Mouse (Mus musculus) lung, embryonic 15.5 days (tissue): ENCODE measurements around the gene Acp5. TPM values are rescaled to one million over a fixed set of nuclear protein-coding genes. Genes with fewer than 3 reads are reported as not detected.

ENCODE experiments used
- ATAC-seq: fragments of 200-750 bp; cut with Nextera tagmentation; 2 replicates; pipeline ENCODE4 v1.8.0; 2017; ENCODE audit warnings: moderate number of reproducible peaks, borderline replicate concordance; ENCODE audit not compliant: low FRiP score, low TSS enrichment; ENCODE audit errors: extremely low read depth
- H3K27ac ChIP-seq: fragments of 300-500 bp; sonication (generic); 2 replicates; pipeline ENCODE4 v1.5.1; 2015; ENCODE audit warnings: moderate library complexity, mild to moderate bottlenecking, inconsistent platforms
- H3K27me3 ChIP-seq: fragments of 300-500 bp; sonication (generic); 2 replicates; pipeline ENCODE4 v1.6.1; 2015; ENCODE audit warnings: inconsistent platforms
- H3K36me3 ChIP-seq: fragments of 300-500 bp; sonication (generic); 2 replicates; pipeline ENCODE4 v1.6.1; 2015; ENCODE audit warnings: inconsistent platforms
- H3K4me1 ChIP-seq: fragments of 300-500 bp; sonication (generic); 2 replicates; pipeline ENCODE4 v1.6.1; 2015; ENCODE audit warnings: inconsistent platforms
- H3K4me2 ChIP-seq: fragments of 300-500 bp; sonication (generic); 2 replicates; pipeline ENCODE4 v1.6.1; 2015; ENCODE audit warnings: inconsistent platforms, mild to moderate bottlenecking, moderate library complexity
- H3K4me3 ChIP-seq: fragments of 300-500 bp; sonication (generic); 2 replicates; pipeline ENCODE4 v1.5.1; 2015; ENCODE audit warnings: mild to moderate bottlenecking, inconsistent platforms
- H3K9ac ChIP-seq: fragments of 300-500 bp; sonication (generic); 2 replicates; pipeline ENCODE4 v1.6.1; 2015; ENCODE audit warnings: inconsistent platforms
- H3K9me3 ChIP-seq: fragments of 300-500 bp; sonication (generic); 2 replicates; pipeline ENCODE4 v1.6.1; 2016; ENCODE audit warnings: inconsistent platforms
- WGBS: fragments of 180-500 bp; shearing (Covaris S2); methylation state at CpG from one replicate; pipeline ENCODE4 v1.1.7; 2015; 5-methylcytosine and 5-hydroxymethylcytosine counted together
- polyA plus RNA-seq: library from polyadenylated mRNA; unstranded; fragments of >200 nt; fragmentation: Nextera tagmentation; extraction: Ambion mirVana; gene quantifications from 2 replicates; pipeline ENCODE4 v1.2.1, GENCODE M21; 2015

Acp5 gene
- 6.2 and 6.4 TPM in 2 replicates for polyA plus RNA-seq

- Histone ChIP-seq H3K27ac (no peak within 1 kb of the TSS), H3K9me3 (no peaks in the 10 kb centered on the region), H3K36me3 (no peaks in the 10 kb centered on the region), H3K4me1 (peaks cover 15% of the 10 kb centered on the region), H3K4me3 (no peak within 1 kb of the TSS), H3K9ac (no peak within 1 kb of the TSS), H3K4me2 (no peak within 1 kb of the TSS), H3K27me3 (no peaks in the 10 kb centered on the region)
- ATAC-seq: no peak
- WGBS: 72% methylated on average over 7 of the region's 7 CpGs
Measured at GRCm38 (mm10) chr9:22135644-22136390, at the start of gene Acp5. Gene Acp5 (minus strand): TSS chr9:22135711.

DNA sequence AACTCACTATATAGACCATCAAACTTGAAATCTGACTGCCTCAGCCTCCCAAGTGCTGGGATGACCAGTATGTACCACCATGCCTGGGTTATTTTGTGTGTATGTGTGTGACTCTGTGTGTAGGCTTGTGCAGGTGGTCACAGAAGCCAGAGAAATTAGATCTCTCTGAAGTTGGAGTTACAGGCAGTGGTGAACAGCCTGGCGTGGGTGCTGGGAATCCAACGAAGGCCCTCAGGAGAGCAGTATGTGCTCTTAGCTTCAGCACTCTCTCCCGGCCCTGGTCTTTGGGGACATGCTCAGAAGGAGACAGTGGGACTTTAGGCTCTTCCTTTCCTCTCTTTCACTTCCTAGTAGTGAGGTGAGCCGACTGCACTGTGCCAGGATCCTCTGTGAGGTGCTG lies 36.8 kb upstream of the Acp5 start:
- Histone ChIP-seq H3K36me3 (no peaks in the 10 kb centered on the region), H3K9ac (no peak overlapping the region), H3K27me3 (no peaks in the 10 kb centered on the region), H3K4me1 (no peaks in the 10 kb centered on the region), H3K9me3 (no peaks in the 10 kb centered on the region; the same call in 1 of the 2 replicates), H3K4me2 (no peak overlapping the region), H3K4me3 (no peak overlapping the region), H3K27ac (no peak overlapping the region)
- WGBS: 79% methylated on average over 4 of the region's 4 CpGs
- no peak for ATAC-seq

GRCm38 (mm10) chr9:22169327-22169726 lies 33.8 kb upstream of the Acp5 start:
- 90% methylated on average over 11 of the region's 11 CpGs for WGBS
- ATAC-seq: no peak
- Histone ChIP-seq H3K9ac (no peak overlapping the region), H3K36me3 (no peaks in the 10 kb centered on the region), H3K4me3 (no peak overlapping the region), H3K27ac (no peak overlapping the region), H3K9me3 (peaks cover 2% of the 10 kb centered on the region; the same call in 1 of the 2 replicates), H3K27me3 (no peaks in the 10 kb centered on the region), H3K4me1 (no peaks in the 10 kb centered on the region), H3K4me2 (no peak overlapping the region)

- no peaks in the 10 kb centered on the region for H3K36me3 ChIP-seq
- H3K27ac ChIP-seq: no peak overlapping the region
- WGBS: 92% methylated on average over 4 of the region's 4 CpGs
- H3K4me2 ChIP-seq: no peak overlapping the region
- H3K4me1 ChIP-seq: no peaks in the 10 kb centered on the region
- no peak overlapping the region for H3K9ac ChIP-seq
- no peak overlapping the region for H3K4me3 ChIP-seq
- H3K9me3 ChIP-seq: peaks cover 2% of the 10 kb centered on the region; the same call in 1 of the 2 replicates
- no peaks in the 10 kb centered on the region for H3K27me3 ChIP-seq
- ATAC-seq: no peak
Measured at GRCm38 (mm10) chr9:22167751-22168150, 32.2 kb upstream of the Acp5 start.

GRCm38 (mm10) chr9:22166686-22167085 lies 31.2 kb upstream of the Acp5 start:
- Histone ChIP-seq H3K27ac (no peak overlapping the region), H3K9me3 (peaks cover 2% of the 10 kb centered on the region; the same call in 1 of the 2 replicates), H3K4me2 (no peak overlapping the region), H3K4me1 (no peaks in the 10 kb centered on the region), H3K36me3 (no peaks in the 10 kb centered on the region), H3K4me3 (no peak overlapping the region), H3K9ac (no peak overlapping the region), H3K27me3 (no peaks in the 10 kb centered on the region)
- WGBS: 85% methylated on average over 10 of the region's 10 CpGs
- no peak for ATAC-seq

DNA sequence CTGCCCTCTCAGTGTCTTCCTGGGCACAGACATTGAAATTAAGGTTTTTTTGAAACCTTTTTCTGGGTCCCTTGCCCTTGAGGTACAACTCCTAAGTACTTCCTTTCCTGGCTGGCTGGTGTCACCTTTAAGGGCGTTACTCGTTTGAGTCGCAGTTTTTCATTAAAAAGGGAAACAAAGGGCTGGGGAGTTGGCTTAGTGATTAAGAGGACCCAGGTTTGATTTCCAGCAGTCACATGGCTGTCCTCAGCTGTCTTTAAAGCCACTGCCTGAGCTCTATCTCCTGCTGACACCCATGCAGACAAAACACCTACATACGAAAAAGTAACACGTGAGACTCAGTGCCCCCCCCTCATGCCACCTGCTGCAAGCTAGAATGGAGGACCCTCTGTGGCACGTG lies 30.5 kb upstream of the Acp5 start:
- Histone ChIP-seq H3K4me2 (no peak overlapping the region), H3K27ac (no peak overlapping the region), H3K27me3 (no peaks in the 10 kb centered on the region), H3K9me3 (peaks cover 2% of the 10 kb centered on the region; the same call in 1 of the 2 replicates), H3K4me3 (no peak overlapping the region), H3K4me1 (no peaks in the 10 kb centered on the region), H3K9ac (no peak overlapping the region), H3K36me3 (no peaks in the 10 kb centered on the region)
- ATAC-seq: no peak
- 43% methylated on average over 6 of the region's 6 CpGs for WGBS

- H3K4me2 ChIP-seq: peak overlapping the region; percentile 98
- H3K9ac ChIP-seq: peak overlapping the region; percentile 69
- H3K36me3 ChIP-seq: no peaks in the 10 kb centered on the region
- no peaks in the 10 kb centered on the region for H3K4me1 ChIP-seq
- H3K4me3 ChIP-seq: peak overlapping the region; percentile 63
- peak; percentile 69; the same call in 1 of the 2 replicates for ATAC-seq
- H3K9me3 ChIP-seq: peaks cover 2% of the 10 kb centered on the region; the same call in 1 of the 2 replicates
- 3% methylated on average over 53 of the region's 54 CpGs for whole genome bisulfite sequencing
- H3K27me3 ChIP-seq: no peaks in the 10 kb centered on the region
- H3K27ac ChIP-seq: no peak overlapping the region
Measured at GRCm38 (mm10) chr9:22164711-22165668, 29.5 kb upstream of the Acp5 start.

DNA sequence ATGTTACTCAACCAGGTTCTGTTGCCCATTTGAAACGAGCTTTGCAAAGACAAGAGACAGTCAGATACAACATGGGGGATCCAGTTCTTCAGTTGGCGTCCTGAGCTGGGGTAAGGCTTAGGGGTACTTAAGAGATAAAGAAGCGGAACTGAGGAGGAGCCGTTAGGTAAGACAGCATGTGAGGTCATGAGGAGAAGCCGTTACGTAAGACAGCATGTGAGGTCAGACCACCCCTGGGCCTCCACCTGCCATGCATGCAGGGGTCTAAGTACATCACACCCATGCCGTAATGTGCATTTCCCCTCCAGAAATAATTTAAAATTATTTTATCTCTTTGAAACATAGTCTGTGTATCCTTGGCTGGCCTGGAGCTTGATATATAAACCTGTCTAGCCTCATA lies 27.4 kb upstream of the Acp5 start:
- Histone ChIP-seq H3K4me2 (no peak overlapping the region), H3K4me1 (peaks cover 1% of the 10 kb centered on the region; the same call in 1 of the 2 replicates), H3K4me3 (no peak overlapping the region), H3K36me3 (peaks cover 8% of the 10 kb centered on the region; the same call in 1 of the 2 replicates), H3K27me3 (no peaks in the 10 kb centered on the region), H3K9ac (no peak overlapping the region), H3K27ac (no peak overlapping the region), H3K9me3 (peaks cover 2% of the 10 kb centered on the region; the same call in 1 of the 2 replicates)
- ATAC-seq: no peak
- WGBS: 80% methylated on average over 7 of the region's 7 CpGs

GRCm38 (mm10) chr9:22162305-22162704 lies 26.8 kb upstream of the Acp5 start:
- no peak overlapping the region for H3K9ac ChIP-seq
- no peak for ATAC-seq
- H3K4me2 ChIP-seq: no peak overlapping the region
- H3K36me3 ChIP-seq: peaks cover 9% of the 10 kb centered on the region; the same call in 1 of the 2 replicates
- H3K9me3 ChIP-seq: peaks cover 2% of the 10 kb centered on the region; the same call in 1 of the 2 replicates
- no peak overlapping the region for H3K27ac ChIP-seq
- WGBS: 67% methylated on average over 9 of the region's 9 CpGs
- H3K27me3 ChIP-seq: no peaks in the 10 kb centered on the region
- H3K4me3 ChIP-seq: no peak overlapping the region
- peaks cover 7% of the 10 kb centered on the region for H3K4me1 ChIP-seq

GRCm38 (mm10) chr9:22161299-22161698 lies 25.8 kb upstream of the Acp5 start:
- WGBS: 30% methylated on average over 6 of the region's 6 CpGs
- Histone ChIP-seq H3K27me3 (no peaks in the 10 kb centered on the region), H3K27ac (no peak overlapping the region), H3K9ac (no peak overlapping the region), H3K4me1 (peaks cover 10% of the 10 kb centered on the region), H3K4me3 (no peak overlapping the region), H3K36me3 (peaks cover 9% of the 10 kb centered on the region; the same call in 1 of the 2 replicates), H3K4me2 (no peak overlapping the region), H3K9me3 (no peaks in the 10 kb centered on the region)
- ATAC-seq: no peak

GRCm38 (mm10) chr9:22157516-22158265 lies 22.2 kb upstream of the Acp5 start:
- Histone ChIP-seq H3K4me1 (peaks cover 18% of the 10 kb centered on the region), H3K36me3 (peaks cover 9% of the 10 kb centered on the region; the same call in 1 of the 2 replicates), H3K9ac (peak overlapping the region; percentile 81), H3K27ac (no peak overlapping the region), H3K9me3 (no peaks in the 10 kb centered on the region), H3K27me3 (no peaks in the 10 kb centered on the region), H3K4me2 (peak overlapping the region; percentile 72), H3K4me3 (peak overlapping the region; percentile 68)
- WGBS: 55% methylated on average over 34 of the region's 34 CpGs
- no peak for ATAC-seq
